Mouse (Mus musculus) intestine, postnatal 0 days (tissue): Measurements from ENCODE around the gene Rnf212b. TPM values are rescaled to one million over a fixed set of nuclear protein-coding genes. Genes with fewer than 3 reads are reported as not detected.

Source experiments
- ATAC-seq: fragments of 200-750 bp; cut with Nextera tagmentation; 2 replicates; pipeline ENCODE4 v1.8.0; 2017; ENCODE audit warnings: mild to moderate bottlenecking, moderate TSS enrichment, moderate library complexity
- H3K27ac ChIP-seq: fragments of 300-500 bp; sonication (generic); 2 replicates; pipeline ENCODE4 v1.5.1; 2014; ENCODE audit warnings: mild to moderate bottlenecking, low read depth, low read length, moderate library complexity
- H3K27me3 ChIP-seq: fragments of 300-500 bp; sonication (generic); replicated peaks from 2 replicates; pipeline ENCODE4 v1.6.1; 2014; ENCODE audit warnings: low read length, mixed read lengths; ENCODE audit not compliant: control insufficient read depth, insufficient read depth
- H3K36me3 ChIP-seq: fragments of 300-500 bp; sonication (generic); 2 replicates; pipeline ENCODE4 v1.6.1; 2014; ENCODE audit warnings: mild to moderate bottlenecking, moderate library complexity; ENCODE audit not compliant: control insufficient read depth, insufficient read depth
- H3K4me1 ChIP-seq: fragments of 300-500 bp; sonication (generic); replicated peaks from 2 replicates; pipeline ENCODE4 v1.6.1; 2014; ENCODE audit warnings: antibody characterized with exemption, low read length, mixed read lengths; ENCODE audit not compliant: control insufficient read depth, insufficient read depth
- H3K4me2 ChIP-seq: fragments of 300-500 bp; sonication (generic); replicated peaks from 2 replicates; pipeline ENCODE4 v1.6.1; 2014; ENCODE audit warnings: low read depth, mild to moderate bottlenecking, moderate library complexity
- H3K4me3 ChIP-seq: fragments of 300-500 bp; sonication (generic); 2 replicates; pipeline ENCODE4 v1.5.1; 2014; ENCODE audit warnings: low read depth, low read length
- H3K9ac ChIP-seq: fragments of 300-500 bp; sonication (generic); 2 replicates; pipeline ENCODE4 v1.6.1; 2014; ENCODE audit warnings: mild to moderate bottlenecking, low read depth, low read length
- H3K9me3 ChIP-seq: fragments of 300-500 bp; sonication (generic); 2 replicates; pipeline ENCODE4 v1.6.1; 2016; ENCODE audit warnings: mixed run types; ENCODE audit not compliant: control insufficient read depth
- CTCF ChIP-seq: sonication (generic); IDR thresholded peaks from 2 replicates; pipeline ENCODE4 v1.5.1; 2016; ENCODE audit warnings: low read depth, mild to moderate bottlenecking, control low read depth, antibody characterized with exemption, moderate library complexity
- WGBS: fragments of 180-500 bp; shearing (Covaris S2); extraction: QIAGEN DNeasy Blood & Tissue Kit; methylation state at CpG from one replicate; pipeline ENCODE4 v1.1.7; 2014; 5-methylcytosine and 5-hydroxymethylcytosine counted together
- polyA plus RNA-seq: library from polyadenylated mRNA; unstranded; fragments of >200 nt; fragmentation: Nextera tagmentation; extraction: Ambion mirVana; gene quantifications from 2 replicates; pipeline ENCODE4 v1.2.1, GENCODE M21; 2015

The Rnf212b gene
- polyA plus RNA-seq, 1 experiment from 2014 or later, result not detected

- Histone ChIP-seq H3K4me2 (peak overlapping the region; percentile 82), H3K9ac (peak overlapping the region; percentile 100), H3K9me3 (no peaks in the 10 kb centered on the region), H3K4me1 (0 out of 2 replicates have a peak, but pooled peaks cover 3% of the 10 kb centered on the region), H3K27ac (peak overlapping the region; percentile 98), H3K27me3 (no peaks in the 10 kb centered on the region), H3K36me3 (peaks cover 31% of the 10 kb centered on the region), H3K4me3 (peak overlapping the region; percentile 96)
- ATAC-seq, result peak; percentile 35
- under 1% methylated on average over 49 of the region's 54 CpGs for WGBS
- TF ChIP-seq CTCF, result no peak
Observed at GRCm38 (mm10) chr14:54894296-54895151, 80.6 kb downstream of the Rnf212b start.

GRCm38 (mm10) chr14:54897445-54897844 lies 83.5 kb downstream of the Rnf212b start:
- Histone ChIP-seq H3K4me1 (0 out of 2 replicates have a peak, but pooled peaks cover 3% of the 10 kb centered on the region), H3K4me3 (no peak overlapping the region), H3K9ac (no peak overlapping the region), H3K4me2 (no peak overlapping the region), H3K36me3 (peaks cover 28% of the 10 kb centered on the region), H3K27ac (no peak overlapping the region), H3K27me3 (no peaks in the 10 kb centered on the region), H3K9me3 (no peaks in the 10 kb centered on the region)
- no peak for ATAC-seq
- no peak for TF ChIP-seq CTCF
- 37% methylated on average over 2 of the region's 2 CpGs for WGBS

- no peaks in the 10 kb centered on the region for H3K9me3 ChIP-seq
- ATAC-seq, result peak; percentile 35
- no peak overlapping the region for H3K4me2 ChIP-seq
- no peaks in the 10 kb centered on the region for H3K4me1 ChIP-seq
- no peaks in the 10 kb centered on the region for H3K27me3 ChIP-seq
- H3K9ac ChIP-seq, result no peak overlapping the region
- no peak overlapping the region for H3K27ac ChIP-seq
- H3K4me3 ChIP-seq, result no peak overlapping the region
- peaks cover 28% of the 10 kb centered on the region for H3K36me3 ChIP-seq
- TF ChIP-seq CTCF, result peak; percentile 88
- 0% methylated on average over 3 of the region's 3 CpGs for WGBS
Observed at GRCm38 (mm10) chr14:54900383-54900782, 86.4 kb downstream of the Rnf212b start.

GRCm38 (mm10) chr14:54903641-54904040 lies 89.7 kb downstream of the Rnf212b start:
- 91% methylated on average over 4 of the region's 4 CpGs for WGBS
- no peak for TF ChIP-seq CTCF
- Histone ChIP-seq H3K27ac (no peak overlapping the region), H3K4me3 (no peak overlapping the region), H3K27me3 (no peaks in the 10 kb centered on the region), H3K9ac (no peak overlapping the region), H3K36me3 (peaks cover 8% of the 10 kb centered on the region; the same call in 1 of the 2 replicates), H3K4me1 (no peaks in the 10 kb centered on the region), H3K9me3 (no peaks in the 10 kb centered on the region), H3K4me2 (no peak overlapping the region)
- ATAC-seq, result no peak

Other genes starting within 250 kb of the Rnf212b start
- 13.1 and 15.1 TPM in 2 replicates for gene Ajuba, start 236.6 kb upstream of the Rnf212b start, polyA plus RNA-seq
- 2.9 and 3.1 TPM in 2 replicates for gene 4931414P19Rik, start 208.1 kb upstream of the Rnf212b start, polyA plus RNA-seq
- 246 and 274 TPM in 2 replicates for gene Psmb5, start 196.1 kb upstream of the Rnf212b start, polyA plus RNA-seq
- gene Psmb11, start 192.7 kb upstream of the Rnf212b start, polyA plus RNA-seq, result not detected in 2 replicates
- gene Gm17606, start 173.2 kb upstream of the Rnf212b start, polyA plus RNA-seq, result not detected in 2 replicates
- gene Cdh24, start 172.8 kb upstream of the Rnf212b start, polyA plus RNA-seq, result 0.47 and 0.63 TPM in 2 replicates
- 75.5 and 76.8 TPM in 2 replicates for gene 1700123O20Rik, start 127.9 kb upstream of the Rnf212b start, polyA plus RNA-seq
- gene Acin1, start 127.2 kb upstream of the Rnf212b start, polyA plus RNA-seq, result 49.9 and 57.4 TPM in 2 replicates
- gene Gm29776, start 115.3 kb upstream of the Rnf212b start, polyA plus RNA-seq, result 0.09 TPM in 1 of 2 replicates, not detected in the other
- not detected in 2 replicates for gene Cebpe, start 102.0 kb upstream of the Rnf212b start, polyA plus RNA-seq
- gene Slc7a8, start 32.2 kb upstream of the Rnf212b start, polyA plus RNA-seq, result 34.2 and 36.9 TPM in 2 replicates
- gene Homez, start 56.8 kb downstream of the Rnf212b start, polyA plus RNA-seq, result 6.0 and 7.3 TPM in 2 replicates
- 3.8 and 4.1 TPM in 2 replicates for gene Ppp1r3e, start 63.4 kb downstream of the Rnf212b start, polyA plus RNA-seq
- 8.0 and 9.3 TPM in 2 replicates for gene Bcl2l2, start 69.2 kb downstream of the Rnf212b start, polyA plus RNA-seq
- 1.8 and 1.9 TPM in 2 replicates for gene Gm20521, start 69.3 kb downstream of the Rnf212b start, polyA plus RNA-seq
- gene Pabpn1, start 78.4 kb downstream of the Rnf212b start, polyA plus RNA-seq, result 60.9 and 64.1 TPM in 2 replicates
- gene Slc22a17, start 99.0 kb downstream of the Rnf212b start, polyA plus RNA-seq, result 12.5 and 12.9 TPM in 2 replicates
- gene Efs, start 112.0 kb downstream of the Rnf212b start, polyA plus RNA-seq, result 6.5 and 7.1 TPM in 2 replicates
- gene Il25, start 118.6 kb downstream of the Rnf212b start, polyA plus RNA-seq, result not detected in 2 replicates
- 1.1 and 2.1 TPM in 2 replicates for gene Cmtm5, start 122.1 kb downstream of the Rnf212b start, polyA plus RNA-seq
- 0.53 TPM in 1 of 2 replicates, not detected in the other for gene Myh6, start 152.8 kb downstream of the Rnf212b start, polyA plus RNA-seq
- gene Gm17428, start 162.8 kb downstream of the Rnf212b start, polyA plus RNA-seq, result not detected in 2 replicates
- 3.9 and 5.6 TPM in 2 replicates for gene Myh7, start 180.5 kb downstream of the Rnf212b start, polyA plus RNA-seq
- 69.4 and 77.9 TPM in 2 replicates for gene Ngdn, start 201.3 kb downstream of the Rnf212b start, polyA plus RNA-seq